Mouse (Mus musculus) liver, postnatal 0 days (tissue): ENCODE results near the gene Ash1l.

Experiments used
- CTCF ChIP-seq: sonication (generic); IDR thresholded peaks from 2 replicates; pipeline ENCODE4 v1.5.1; 2016; ENCODE audit warnings: antibody characterized with exemption, low read depth
- EP300 ChIP-seq: IDR thresholded peaks from 2 replicates; pipeline ENCODE4 v1.6.1; 2016; ENCODE audit warnings: antibody characterized with exemption, low read depth, mild to moderate bottlenecking

DNA sequence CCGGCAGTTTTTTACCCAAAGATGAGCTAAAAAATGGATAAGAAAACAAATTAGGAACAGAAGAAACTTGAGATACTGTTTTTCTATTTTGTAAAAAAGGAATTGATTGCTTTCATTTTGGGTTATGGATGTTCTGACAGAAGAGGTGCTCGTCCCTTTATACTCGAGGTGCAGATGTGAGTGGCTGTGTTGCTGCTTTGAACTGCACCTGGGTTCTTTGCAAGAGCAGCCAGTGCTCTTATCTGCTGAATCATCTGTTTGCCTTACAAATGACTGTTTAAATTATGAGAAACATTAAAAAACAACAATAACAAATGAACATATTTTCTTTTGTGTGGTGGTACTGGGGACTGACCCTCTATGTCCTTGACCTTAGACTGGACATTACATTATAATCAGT lies 20.9 kb upstream of the Ash1l start:
- TF ChIP-seq CTCF (no peak), EP300 (no peak)
